Mouse (Mus musculus) cerebellum, adult 9-11 months (tissue): ENCODE results near the gene Krt79.

ENCODE experiments used
- DNase-seq: peaks from one replicate; pipeline ENCODE4 v3.0.0; 2022

The Krt79 gene

DNA sequence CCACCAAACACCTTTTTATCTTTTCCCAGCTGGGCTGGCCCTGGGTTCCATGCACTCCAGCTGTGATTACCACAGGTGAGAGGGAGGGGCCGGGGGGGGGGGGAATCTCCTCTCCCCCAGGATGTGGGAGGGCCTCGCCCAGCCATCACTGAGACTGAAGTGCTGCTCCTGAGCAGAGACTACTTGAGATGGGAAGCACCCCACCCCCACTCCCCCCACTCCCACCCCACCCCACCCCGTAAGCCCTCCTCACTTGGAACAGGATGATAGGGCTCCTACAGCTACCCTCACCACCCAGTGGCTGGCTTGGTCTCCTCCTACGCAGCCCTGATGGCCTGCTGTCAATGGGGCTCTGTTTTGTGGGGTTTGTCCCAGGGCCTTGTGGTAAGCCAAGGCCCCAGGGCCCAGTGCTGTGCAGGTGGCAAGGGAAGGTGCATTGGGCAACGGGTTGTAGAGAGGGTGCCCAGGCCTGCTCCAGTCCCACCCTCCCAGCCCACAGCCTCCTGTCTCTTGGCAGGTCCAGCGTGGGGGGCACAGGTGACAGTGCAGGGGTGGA is at the start of gene Krt79:
Krt79 (minus strand) TSS at position 51 of the 556 bp plus-strand sequence.
- no peak for DNase-seq

DNA sequence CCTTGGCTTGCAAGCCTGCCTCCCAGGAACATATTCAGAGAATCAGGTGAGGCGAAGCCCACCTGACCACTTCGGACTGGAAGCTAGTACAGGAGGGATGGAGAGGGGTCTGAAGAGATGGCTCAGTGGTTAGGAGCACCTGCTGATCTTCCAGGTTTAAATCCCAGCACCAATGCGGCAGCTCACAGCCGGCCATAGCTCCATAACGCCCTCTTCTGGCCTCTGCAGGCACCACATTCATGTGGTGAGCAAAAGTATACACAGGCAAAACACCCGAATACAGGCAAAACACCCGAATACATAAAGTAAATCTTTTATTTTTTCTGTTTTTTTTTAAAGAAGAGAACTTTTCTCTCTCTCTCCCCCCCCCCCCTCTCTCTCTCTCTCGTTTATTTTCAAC is 48.6 kb upstream of the Krt79 start:
- no peak for DNase-seq

DNA sequence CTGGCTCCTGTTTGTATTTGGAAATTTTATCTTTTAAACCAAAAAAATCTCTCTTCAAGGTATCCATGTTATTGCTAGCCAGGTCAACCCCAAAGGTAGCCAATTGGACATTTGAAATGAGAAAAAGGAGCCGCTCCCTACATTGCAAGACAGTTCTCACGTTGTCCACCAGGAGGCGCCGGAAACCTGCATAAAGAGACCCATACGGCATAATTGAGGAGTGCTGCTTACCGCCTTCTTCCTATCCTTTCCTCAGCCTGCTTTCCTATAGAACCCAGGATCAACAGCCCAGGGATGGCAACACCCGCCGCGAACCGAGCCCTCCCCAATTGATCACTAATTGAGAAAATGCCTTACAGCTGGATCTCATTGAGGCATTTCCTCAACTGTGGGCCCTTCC is 48.0 kb upstream of the Krt79 start:
- peak; percentile 67 for DNase-seq

DNA sequence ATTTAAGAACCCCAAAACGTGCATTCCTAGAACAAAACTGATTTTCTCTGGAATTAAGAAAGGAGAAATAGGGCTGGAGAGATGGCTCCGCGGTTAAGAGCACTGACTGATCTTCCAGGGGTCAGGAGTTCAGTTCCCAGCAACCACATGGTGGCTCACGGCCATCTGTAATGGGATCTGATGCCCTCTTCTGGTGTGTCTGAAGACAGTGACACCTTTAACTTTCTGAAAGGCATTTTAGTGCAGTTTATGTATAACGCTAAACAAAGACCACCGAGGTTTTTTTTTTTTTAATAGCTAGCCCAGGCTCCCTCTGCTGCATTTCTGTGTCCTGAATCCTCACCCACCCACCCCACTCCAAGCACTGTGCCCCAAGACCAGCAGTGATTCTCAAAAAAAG is 44.6 kb upstream of the Krt79 start:
- DNase-seq: no peak

DNA sequence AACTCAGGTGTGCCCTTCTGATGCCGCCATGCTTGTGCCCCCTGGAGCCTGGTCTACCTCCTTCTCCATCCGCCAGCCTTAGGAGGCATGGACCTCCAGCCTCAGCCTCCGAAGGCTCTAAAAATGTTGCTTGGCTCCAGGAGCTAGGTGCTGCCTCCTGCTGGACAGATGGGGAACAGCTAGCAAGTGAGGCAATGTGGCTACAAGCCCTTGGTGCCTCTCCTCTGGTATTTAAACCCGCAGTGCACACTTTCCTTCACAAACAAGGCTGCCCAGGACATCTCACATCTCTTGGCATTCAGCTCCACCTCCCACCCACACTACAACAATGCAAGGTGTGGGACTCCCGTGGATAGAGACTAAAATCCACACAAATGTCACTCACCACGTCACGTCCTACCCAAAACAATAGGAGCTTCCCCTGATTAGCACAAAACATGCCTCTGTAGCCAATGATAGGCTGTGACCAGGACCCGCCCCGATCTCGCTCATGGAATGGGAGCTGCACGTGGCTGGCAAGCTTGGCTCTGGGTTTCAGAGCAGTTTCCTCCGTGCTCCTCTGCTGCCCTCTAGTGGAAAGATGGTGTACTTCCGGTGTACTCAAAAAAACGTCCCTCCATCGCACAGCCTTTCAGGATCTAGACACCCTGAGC is 44.0 kb upstream of the Krt79 start:
- peak; percentile 81 for DNase-seq

DNA sequence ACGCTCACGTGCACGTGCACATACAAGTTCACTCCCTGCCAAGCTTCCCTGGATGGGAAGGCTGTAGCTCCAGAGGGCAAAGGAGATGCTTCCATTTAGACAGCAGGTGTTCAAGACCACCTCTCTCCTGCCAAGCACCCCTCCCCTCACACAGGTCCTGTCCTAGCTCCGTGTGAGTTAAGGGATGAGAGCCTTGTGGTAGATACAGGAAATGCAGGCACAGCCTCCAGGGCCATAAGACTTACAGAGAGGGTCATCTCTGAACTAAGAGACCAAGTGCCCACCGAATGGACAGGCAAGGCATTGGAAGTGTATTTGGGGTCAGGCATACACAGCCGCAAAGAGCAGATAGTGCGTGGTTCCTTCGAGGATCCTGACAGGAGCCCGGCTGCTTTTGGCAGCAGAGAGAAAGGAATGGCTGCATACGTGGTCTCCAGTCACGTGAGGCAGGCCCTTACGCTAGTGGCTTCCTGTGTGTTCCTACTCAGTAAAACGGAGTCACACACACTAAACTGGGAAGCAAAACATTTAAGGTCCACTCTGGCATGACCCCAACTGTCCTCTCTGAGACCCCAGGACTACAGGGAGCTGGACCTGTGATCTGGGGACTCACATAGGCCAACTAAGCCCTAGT is 43.3 kb upstream of the Krt79 start:
- no peak for DNase-seq

DNA sequence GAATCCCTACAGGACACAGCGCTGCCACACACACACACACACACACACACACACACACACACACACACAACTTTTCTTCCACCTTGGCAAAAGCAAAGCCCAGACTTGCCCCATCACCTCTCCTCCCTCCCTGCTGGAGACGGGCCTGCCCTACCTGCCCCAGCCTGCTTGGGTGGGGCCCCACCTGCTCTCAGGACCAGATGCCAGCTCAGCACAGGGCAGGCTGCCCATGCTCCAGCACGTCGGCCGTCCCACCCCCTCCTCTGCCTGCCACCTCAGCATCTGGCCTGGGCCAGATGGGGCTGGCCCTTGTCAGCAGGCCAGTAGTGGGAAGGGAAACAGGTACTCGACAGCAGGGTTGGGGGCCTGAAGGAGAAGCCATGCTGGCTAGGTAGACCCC is 40.7 kb upstream of the Krt79 start:
- DNase-seq: no peak

DNA sequence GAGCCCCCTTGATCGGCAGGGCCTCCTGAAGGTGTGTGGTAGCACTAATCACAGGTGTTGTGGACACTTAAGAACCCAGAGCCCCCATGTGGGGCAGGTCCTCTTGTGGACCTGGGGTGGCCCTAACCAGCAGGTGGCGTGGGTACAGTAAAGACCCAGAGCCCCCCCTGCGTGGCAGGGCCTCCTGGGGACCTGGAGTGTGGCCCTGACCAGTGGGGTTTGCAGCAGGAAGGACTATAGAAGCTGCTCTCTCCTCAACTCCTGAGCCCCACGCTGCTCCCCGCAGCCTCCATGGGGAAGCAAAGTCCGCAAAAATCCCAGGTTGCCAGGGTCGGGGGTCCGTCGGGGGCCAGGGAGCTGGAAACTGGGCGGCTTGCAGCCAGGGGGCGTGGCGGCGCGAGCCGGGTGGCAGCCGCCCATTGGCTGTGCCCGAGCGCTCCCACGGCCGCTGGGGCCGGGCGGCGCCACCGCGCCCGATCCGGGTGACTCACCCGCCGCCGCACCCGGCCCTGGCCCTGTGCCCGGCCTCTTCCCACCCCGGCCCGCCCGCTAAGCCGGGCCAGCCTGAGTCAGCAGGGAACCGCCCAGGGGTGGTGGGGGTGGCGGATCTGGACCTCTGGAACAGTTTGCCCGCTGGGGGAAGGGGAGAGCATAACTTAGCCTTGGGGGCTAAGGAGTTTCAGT is 37.1 kb upstream of the Krt79 start:
- peak; percentile 20 for DNase-seq

DNA sequence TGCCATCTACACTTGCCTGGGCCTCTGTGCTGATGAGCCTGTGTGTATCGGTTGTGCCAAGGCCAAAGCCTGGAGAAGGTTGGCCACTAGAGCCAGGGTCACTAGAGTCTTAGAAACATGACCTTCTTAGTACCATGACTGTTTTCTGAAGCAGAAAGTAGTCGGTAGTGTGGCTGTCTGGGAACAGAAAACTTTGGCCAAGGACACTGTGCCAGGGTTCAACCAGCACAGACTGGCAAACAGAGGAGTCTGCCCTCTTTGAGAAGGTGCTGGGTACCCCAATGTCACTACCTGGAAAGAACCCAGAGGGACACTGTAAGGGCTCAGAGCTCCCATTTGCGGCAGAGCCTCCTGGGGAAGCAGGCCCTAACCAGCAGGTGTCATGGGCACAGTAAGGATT is 36.5 kb upstream of the Krt79 start:
- DNase-seq: no peak

DNA sequence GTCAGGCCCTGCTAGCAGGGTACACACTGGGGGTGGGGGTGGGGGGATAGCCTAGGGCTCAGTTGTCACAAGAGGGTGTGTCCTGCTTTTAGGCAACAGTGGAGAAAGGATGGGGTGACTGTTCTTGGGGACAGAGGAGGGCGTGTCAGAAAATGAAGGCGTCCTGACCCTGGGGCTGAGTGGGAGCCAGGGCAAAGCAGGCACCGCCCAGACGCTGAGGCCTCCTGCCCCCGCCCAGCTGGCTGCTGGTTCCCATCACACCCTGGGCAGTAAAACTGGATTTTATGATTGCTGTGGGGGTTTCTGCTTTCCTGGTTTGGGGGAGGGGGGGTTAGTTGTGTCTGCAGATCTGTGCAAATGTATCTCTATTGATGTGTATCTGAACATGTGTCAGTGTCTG is 35.9 kb upstream of the Krt79 start:
- no peak for DNase-seq

DNA sequence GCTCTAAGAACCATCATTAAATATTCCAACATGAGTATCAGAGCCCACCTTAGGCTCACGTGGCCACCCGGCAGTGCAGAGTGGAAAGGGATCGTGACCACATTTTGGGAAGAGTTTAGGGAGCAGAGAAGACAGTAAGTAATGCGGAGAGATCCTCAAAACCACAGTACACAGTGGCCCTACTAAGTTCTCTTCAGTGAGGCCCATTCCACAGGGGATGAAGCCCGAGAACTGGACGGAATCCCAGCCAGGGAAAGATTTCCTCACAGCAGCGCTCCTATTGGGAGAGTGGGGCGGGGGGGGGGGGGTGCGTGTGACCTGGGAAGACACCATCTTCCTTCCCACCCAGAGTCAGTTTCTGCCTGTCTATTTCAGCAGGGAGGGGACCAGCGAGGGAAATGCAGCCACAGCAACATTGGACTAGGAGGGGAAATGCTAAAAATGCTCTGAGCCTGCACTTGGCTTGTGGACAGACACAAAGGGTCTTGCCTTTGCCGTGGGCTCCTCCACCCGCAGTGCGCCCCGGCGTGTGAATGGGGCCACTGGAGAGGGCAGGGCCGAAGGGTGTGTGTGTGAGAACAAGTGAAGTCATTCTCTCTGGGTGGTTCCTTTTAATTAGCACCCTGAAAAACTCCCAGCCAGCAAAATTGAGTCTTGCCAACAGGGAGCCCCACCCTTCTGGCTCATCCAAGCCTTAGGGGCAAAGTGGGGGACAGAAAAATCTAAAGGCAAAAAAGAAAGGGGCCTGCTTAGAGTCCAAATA is 34.1 kb upstream of the Krt79 start:
- DNase-seq: no peak

DNA sequence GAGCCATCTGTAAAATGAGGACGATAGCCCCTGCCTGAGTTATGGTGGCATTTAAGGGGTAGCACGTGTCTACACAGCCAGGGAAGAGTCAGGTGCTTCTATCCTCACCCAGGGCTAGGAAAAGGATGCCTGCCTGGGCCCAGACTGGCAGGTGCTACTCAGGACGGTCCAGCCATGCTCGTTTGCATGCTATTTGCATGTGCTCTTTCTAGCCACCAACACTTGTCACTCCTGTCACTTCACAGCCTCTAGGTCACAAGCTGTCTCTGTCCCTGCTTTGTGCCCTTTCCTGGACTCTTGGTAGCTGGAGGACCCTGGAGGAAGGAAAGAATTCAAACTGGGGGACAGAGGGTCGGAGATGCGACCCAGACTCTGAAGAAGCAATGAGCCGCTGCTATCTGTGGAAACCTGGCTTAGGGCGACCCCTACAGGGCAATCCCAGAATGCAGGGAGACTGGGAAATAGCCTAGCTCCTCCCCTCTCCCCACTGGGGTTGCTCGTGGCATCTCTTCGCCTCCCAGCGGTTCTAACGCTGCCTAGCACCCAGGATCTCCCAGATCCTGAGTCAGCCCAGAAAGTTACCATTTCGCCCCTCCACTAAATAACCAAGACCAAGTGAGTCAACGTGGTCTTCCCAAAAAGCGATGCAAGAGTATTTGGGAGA is 33.4 kb upstream of the Krt79 start:
- peak; percentile 65 for DNase-seq

DNA sequence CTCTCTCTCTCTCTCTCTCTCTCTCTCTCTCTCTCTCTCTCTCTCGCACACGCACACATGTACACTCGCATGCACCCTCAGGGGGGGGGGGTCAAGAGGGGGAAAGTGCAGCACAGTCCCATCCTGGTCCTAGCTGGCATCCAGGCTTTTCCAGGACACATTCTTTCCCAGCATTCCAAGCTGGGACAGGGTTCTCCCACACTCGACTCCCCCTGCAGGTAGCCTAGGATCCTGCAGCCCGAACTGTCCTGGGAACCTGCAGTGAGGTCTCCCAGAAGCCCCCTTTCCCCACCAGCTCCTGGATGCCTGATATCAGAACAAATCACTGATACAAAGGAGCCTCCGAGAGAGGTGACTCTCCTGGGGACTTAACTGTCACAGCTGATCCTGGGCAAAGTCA is 30.4 kb upstream of the Krt79 start:
- no peak for DNase-seq

DNA sequence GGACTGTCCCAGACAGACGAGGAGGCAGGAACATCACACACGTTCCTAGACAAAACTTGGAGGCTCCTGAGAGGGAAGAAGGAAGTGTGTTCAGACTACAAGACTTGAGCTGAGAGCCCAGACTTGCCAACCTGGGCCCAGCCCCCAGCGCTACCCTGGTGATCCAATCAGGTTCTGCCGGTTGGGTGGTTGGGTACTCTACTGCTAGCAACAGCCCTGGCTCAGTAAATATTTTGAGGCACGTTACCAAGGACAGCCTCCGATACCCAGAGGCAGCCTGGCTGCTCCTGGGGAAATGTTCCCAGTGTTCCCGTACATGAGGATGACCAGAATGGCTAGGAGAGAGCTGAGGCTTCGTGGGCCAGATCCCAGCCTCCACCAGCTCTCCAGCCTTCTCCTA is 26.7 kb upstream of the Krt79 start:
- no peak for DNase-seq

DNA sequence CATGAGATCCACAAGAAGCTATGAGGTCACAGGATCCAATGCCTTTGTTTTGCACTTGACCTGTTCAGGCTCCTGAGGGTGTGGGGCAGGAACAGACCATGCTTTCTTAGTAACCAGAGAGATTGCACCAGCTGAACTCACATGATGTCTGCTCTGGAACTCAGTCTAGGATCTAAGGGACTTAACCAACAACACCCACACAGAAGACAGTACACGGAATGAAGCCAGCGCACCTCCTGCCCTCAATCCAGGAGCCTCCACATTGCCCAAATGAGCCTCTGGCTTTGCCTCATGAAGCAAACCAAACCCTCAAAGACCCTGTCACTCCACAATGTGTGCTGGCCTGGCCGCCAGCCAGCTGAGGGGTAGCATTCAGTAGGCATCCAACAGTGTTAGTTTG is 18.8 kb upstream of the Krt79 start:
- DNase-seq: no peak

DNA sequence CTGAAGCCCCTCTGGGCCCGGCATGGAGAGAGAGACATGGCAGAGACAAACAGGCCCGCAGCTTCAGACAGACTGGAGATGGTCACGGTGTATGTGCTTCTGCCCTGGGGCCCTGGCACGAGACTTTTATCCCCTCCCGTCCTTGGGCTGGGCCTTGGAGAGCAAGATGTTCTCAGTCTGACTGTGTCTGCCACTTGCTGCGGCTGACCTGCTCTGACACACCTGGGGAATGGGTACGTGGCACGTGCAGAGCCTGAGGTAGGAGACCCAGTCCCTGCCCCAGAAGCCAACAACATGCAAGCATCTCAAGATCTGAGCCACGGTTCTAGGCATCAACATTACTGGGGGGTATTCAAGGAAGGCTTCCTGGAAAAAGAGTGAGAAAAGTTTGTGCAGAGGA is 14.1 kb upstream of the Krt79 start, which contains the start of gene Krt78:
Krt78 (minus strand) TSS at position 101 of the 400 bp plus-strand sequence.
- DNase-seq: no peak

DNA sequence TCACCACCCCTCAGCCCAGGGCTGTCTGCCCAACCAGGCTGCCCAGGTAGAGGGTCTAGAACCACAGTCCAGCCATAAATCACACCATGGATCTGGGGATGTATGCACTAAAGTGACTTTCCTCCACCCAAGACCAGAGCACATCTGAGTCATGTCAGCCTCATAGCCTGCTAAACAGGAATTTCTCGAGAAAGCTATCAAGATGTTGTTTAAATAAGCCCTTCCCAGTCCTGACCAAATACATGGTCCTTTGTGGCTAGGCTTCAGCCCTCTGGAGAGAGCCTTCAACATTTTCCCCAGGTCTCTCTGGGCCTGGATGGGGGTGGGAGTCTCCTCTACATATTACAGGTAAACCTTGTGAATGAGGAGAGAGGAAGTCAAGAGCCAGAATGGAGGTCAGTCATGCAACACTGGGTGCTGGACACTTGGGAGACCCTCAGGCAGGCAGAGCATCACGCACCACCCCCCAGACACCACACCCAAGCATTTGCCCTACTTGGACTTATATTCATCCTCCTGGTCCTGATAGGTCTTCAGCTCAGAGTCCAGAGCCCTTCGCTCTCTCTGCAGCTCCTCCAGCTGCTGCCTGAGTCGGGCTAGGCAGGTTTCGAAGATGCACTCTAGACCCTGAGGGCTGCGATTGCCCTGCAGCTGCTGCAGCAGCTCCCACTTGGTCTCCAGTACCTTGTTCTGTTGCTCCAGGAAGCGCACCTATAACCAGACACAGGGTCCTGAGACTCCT is 12.8 kb upstream of the Krt79 start:
- DNase-seq: no peak

DNA sequence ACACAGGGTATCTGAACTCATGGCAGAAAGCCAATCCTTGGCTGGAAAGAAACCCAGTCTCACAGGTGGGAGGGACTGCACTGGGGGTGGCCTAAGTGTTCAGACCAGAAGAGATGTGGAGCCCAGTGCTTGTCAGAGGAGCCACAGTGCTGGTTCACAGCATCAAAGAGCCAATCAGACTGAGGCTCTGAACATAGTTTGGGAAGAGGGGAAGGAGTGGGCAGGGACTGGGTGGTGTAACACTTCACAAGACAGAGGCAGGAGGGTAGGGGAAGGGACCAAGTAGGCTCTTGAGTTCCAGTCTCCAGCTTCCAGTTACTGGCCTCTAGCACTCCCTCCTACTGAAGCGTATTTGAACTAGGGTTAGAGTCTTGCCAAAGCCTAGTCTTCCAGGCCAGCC is 5.3 kb upstream of the Krt79 start:
- no peak for DNase-seq

DNA sequence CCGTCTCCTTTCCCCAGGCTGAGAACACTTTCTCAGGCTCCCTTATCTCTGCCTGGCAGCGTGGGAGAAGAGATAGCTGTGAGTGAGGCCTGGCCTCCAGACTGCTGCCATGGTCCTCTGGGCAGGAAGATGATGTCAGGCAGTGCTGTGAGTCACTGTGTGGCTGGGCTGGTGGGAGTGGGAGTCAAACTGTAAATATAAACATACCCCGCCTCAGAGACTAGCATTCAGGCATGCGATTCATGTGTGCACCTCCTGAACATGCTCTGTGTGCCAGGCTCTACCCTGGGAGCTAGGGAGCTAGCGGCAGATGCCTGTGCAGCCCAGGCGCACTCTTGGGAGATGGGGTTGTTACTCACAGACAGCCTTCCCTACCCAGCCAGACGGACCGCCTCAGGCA is 1.8 kb upstream of the Krt79 start:
- no peak for DNase-seq

DNA sequence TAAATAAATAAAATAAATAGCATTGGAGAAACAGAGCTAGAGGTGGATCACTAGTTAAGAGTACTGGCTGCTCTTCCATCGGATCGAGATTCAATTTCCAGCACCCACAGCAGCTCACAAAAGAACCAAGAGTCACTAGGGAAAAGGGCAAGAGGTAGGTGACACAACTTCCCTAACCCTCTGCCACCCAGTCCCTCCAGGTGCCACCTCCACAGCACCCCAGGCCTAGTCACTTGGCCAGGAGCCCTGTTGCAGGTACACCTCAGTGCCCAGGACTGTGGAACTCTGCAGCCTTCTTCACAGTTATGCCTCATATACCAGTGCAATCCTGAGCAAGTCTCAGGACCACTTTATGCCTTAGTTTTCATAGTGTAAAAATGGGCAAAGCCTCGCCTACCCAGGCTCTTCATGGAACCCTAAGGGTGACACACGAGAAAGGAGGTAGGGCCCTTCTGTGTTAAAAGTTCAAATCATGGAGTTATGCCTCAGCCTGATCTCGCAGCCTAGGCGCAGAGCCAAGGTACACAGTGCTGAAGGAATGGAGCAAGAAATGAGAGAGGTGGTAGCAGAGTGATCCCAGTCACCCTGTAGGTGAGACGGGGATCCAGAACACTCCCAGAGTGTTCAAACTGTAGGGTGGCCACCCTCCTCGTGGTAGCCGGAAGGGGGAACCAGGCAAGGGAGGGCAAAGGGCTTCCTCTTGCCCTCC is 1.4 kb downstream of the Krt79 start:
- DNase-seq: no peak

DNA sequence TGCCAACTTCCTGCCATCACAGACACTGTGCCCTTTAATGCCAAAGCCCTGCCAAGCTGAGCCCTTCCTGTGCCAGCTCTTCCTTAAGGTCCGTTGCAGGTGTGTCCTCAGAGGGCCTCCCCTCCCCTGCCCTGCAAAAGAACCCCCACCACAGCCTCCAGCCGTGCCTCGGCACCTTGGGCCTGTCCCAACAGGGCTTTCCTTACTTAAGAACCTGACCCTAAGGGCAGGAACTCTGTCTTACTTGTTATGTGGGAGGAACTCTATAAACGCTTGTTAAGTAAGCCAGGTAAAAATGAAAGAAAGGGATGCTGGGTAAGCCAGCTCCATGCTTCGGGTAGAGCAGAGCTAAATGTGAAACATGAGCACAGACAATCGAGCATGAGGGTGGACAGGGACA is 7.1 kb downstream of the Krt79 start:
- DNase-seq: no peak
